Mouse (Mus musculus) cortical plate, adult 2 months (tissue): ENCODE results near the gene Nfam1.

Source experiments
- CTCF ChIP-seq: fragments of 200-500 bp; IDR thresholded peaks from 2 replicates; pipeline ENCODE4 v1.5.1; 2011; ENCODE audit warnings: mild to moderate bottlenecking, control low read depth, low read length; ENCODE audit not compliant: insufficient read depth; ENCODE audit errors: extremely low read depth
- POLR2A ChIP-seq: fragments of 200-500 bp; IDR thresholded peaks from 2 replicates; pipeline ENCODE4 v1.6.1; 2011; ENCODE audit warnings: mild to moderate bottlenecking, low read length, control low read depth; ENCODE audit not compliant: insufficient read depth; ENCODE audit errors: extremely low read depth

- no peak for TF ChIP-seq POLR2A
- TF ChIP-seq CTCF, result no peak
Measured at GRCm38 (mm10) chr15:82960786-82961561, 72.1 kb downstream of the Nfam1 start.
